Comparison of ENCODE assay signal across 34 mouse cellular contexts in the genomic region with DNA sequence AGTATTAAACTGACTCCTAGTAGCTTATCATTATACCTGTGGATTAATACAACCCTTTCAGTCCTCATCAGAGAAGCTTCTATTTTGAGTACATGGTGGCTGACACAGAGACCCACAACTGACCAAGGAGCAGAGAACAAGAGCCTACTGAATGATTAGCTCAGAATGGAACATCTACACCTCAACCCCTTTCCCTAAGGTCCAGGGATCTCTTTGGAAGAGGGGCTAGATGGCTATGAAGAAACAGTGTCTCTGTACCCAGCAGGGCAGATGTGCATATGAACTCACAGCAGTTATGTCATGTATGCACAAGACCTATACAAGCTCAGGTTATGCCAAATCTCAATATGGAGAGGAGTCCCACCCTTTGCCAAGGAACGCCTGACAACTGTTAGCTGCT.
"Had no signal": no experiment of that assay in that cellular context is flagged by ENCODE, and none has a peak within 500 bp of the region (broad histone marks: within the 10 kb centered on the region; RNA-seq: fewer than 3 reads in every experiment).

No protein-coding gene starts in this region.

- ATAC-seq: hindbrain, embryonic 16.5 days; hindbrain, postnatal 0 days; inflammation-experienced regulatory T-cells, adult 6 months; intestine, embryonic 15.5 days; intestine, embryonic 16.5 days; intestine, postnatal 0 days had no signal

- DNase-seq: heart, postnatal 10 days; heart, postnatal 14 days; heart, postnatal 36 days; kidney, adult 11 months; kidney, adult 18-20 months; kidney, adult 2 months; kidney, adult 8-10 months; kidney, adult 9 months; kidney, postnatal 10 days; kidney, postnatal 14 days; kidney, postnatal 25 days; kidney, postnatal 36 days; kidney, postnatal 4 days; layer of hippocampus, adult 9-11 months; layer of hippocampus, postnatal 36 days had no signal

- H3K4me2 ChIP-seq: heart, embryonic 11.5 days; heart, embryonic 12.5 days; heart, embryonic 13.5 days; heart, embryonic 15.5 days; hindbrain, embryonic 12.5 days; hindbrain, embryonic 13.5 days; hindbrain, embryonic 14.5 days; hindbrain, embryonic 15.5 days; intestine, embryonic 15.5 days; kidney, embryonic 15.5 days had no signal

- H3K4me1 ChIP-seq: heart, embryonic 12.5 days; hindbrain, embryonic 15.5 days; intestine, embryonic 15.5 days; kidney, embryonic 15.5 days had no signal

- H3K4me3 ChIP-seq: heart, embryonic 10.5 days; heart, embryonic 12.5 days; heart, embryonic 13.5 days; heart, embryonic 15.5 days; hindbrain, embryonic 10.5 days; hindbrain, embryonic 12.5 days; hindbrain, embryonic 13.5 days; hindbrain, embryonic 15.5 days; intestine, embryonic 15.5 days; kidney, embryonic 15.5 days; layer of hippocampus, adult 2 months had no signal

- H3K9ac ChIP-seq: heart, embryonic 12.5 days; heart, embryonic 13.5 days; heart, embryonic 15.5 days; hindbrain, embryonic 12.5 days; hindbrain, embryonic 13.5 days; hindbrain, embryonic 14.5 days; hindbrain, embryonic 15.5 days; intestine, embryonic 15.5 days; kidney, embryonic 15.5 days had no signal

- H3K27me3 ChIP-seq: heart, embryonic 12.5 days; heart, embryonic 13.5 days; heart, embryonic 15.5 days; hindbrain, embryonic 12.5 days; hindbrain, embryonic 13.5 days; hindbrain, embryonic 15.5 days; intestine, embryonic 15.5 days; kidney, embryonic 15.5 days had no signal

- H3K36me3 ChIP-seq: heart, embryonic 10.5 days; heart, embryonic 12.5 days; heart, embryonic 13.5 days; heart, embryonic 15.5 days; hindbrain, embryonic 10.5 days; hindbrain, embryonic 12.5 days; hindbrain, embryonic 13.5 days; hindbrain, embryonic 15.5 days; intestine, embryonic 15.5 days; kidney, embryonic 15.5 days had no signal

- H3K9me3 ChIP-seq: heart, embryonic 10.5 days; heart, embryonic 12.5 days; heart, embryonic 13.5 days; heart, embryonic 15.5 days; hindbrain, embryonic 10.5 days; hindbrain, embryonic 12.5 days; hindbrain, embryonic 13.5 days; hindbrain, embryonic 15.5 days; intestine, embryonic 15.5 days; kidney, embryonic 15.5 days had no signal

- H3K27ac ChIP-seq: heart, embryonic 10.5 days; heart, embryonic 13.5 days; heart, embryonic 15.5 days; hindbrain, embryonic 10.5 days; hindbrain, embryonic 12.5 days; hindbrain, embryonic 13.5 days; hindbrain, embryonic 14.5 days; hindbrain, embryonic 15.5 days; hindbrain, postnatal 0 days; intestine, embryonic 15.5 days; kidney, embryonic 15.5 days; kidney, postnatal 0 days; layer of hippocampus, adult 2 months had no signal
